Mouse (Mus musculus) hindbrain, embryonic 14.5 days (tissue): Measurements from ENCODE around the gene Cd300lb. TPM values are rescaled to one million over a fixed set of nuclear protein-coding genes. Genes with fewer than 3 reads are reported as not detected.
"Not testable (repeated sequence)": the region's sequence is repeated elsewhere in the genome, so short reads cannot be mapped to it uniquely, and the experiment has no call there.

Source experiments
- ATAC-seq: fragments of 200-750 bp; cut with Nextera tagmentation; 2 replicates; pipeline ENCODE4 v1.8.0; 2017; ENCODE audit warnings: moderate number of reproducible peaks, mild to moderate bottlenecking, moderate TSS enrichment, moderate library complexity; ENCODE audit not compliant: low FRiP score
- DNase-seq: peaks from one replicate; pipeline ENCODE4 v3.0.0-alpha.2; 2015; ENCODE audit warnings: low spot score
- H3K27ac ChIP-seq: fragments of 300-500 bp; sonication (generic); 2 replicates; pipeline ENCODE4 v1.5.1; 2014; ENCODE audit warnings: mild to moderate bottlenecking, moderate library complexity
- H3K27me3 ChIP-seq: fragments of 300-500 bp; sonication (generic); 2 replicates; pipeline ENCODE4 v1.6.1; 2014; ENCODE audit warnings: mild to moderate bottlenecking, low read length, mixed read lengths; ENCODE audit not compliant: control insufficient read depth, insufficient read depth
- H3K36me3 ChIP-seq: fragments of 300-500 bp; sonication (generic); replicated peaks from 2 replicates; pipeline ENCODE4 v1.6.1; 2014; ENCODE audit not compliant: control insufficient read depth, insufficient read depth
- H3K4me1 ChIP-seq: fragments of 300-500 bp; sonication (generic); replicated peaks from 2 replicates; pipeline ENCODE4 v1.6.1; 2014; ENCODE audit warnings: antibody characterized with exemption, low read length, mixed read lengths; ENCODE audit not compliant: control insufficient read depth, insufficient read depth
- H3K4me2 ChIP-seq: fragments of 300-500 bp; sonication (generic); replicated peaks from 2 replicates; pipeline ENCODE4 v1.6.1; 2014; ENCODE audit warnings: mild to moderate bottlenecking, moderate library complexity
- H3K4me3 ChIP-seq: fragments of 300-500 bp; sonication (generic); replicated peaks from 2 replicates; pipeline ENCODE4 v1.5.1; 2014; ENCODE audit warnings: mild to moderate bottlenecking, low read length
- H3K9ac ChIP-seq: fragments of 300-500 bp; sonication (generic); 2 replicates; pipeline ENCODE4 v1.6.1; 2014
- H3K9me3 ChIP-seq: fragments of 300-500 bp; sonication (generic); 2 replicates; pipeline ENCODE4 v1.6.1; 2016; ENCODE audit warnings: low read length; ENCODE audit not compliant: control insufficient read depth
- WGBS: fragments of 180-500 bp; shearing (Covaris S2); extraction: QIAGEN DNeasy Blood & Tissue Kit; methylation state at CpG from one replicate; pipeline ENCODE4 v1.1.7; 2014; 5-methylcytosine and 5-hydroxymethylcytosine counted together
- polyA plus RNA-seq: library from polyadenylated mRNA; unstranded; fragments of >200 nt; fragmentation: Nextera tagmentation; extraction: Ambion mirVana; gene quantifications from 2 replicates; pipeline ENCODE4 v1.2.1, GENCODE M21; 2014

Gene Cd300lb
- polyA plus RNA-seq, 1 experiment from 2014 or later, result 0.29 TPM

DNA sequence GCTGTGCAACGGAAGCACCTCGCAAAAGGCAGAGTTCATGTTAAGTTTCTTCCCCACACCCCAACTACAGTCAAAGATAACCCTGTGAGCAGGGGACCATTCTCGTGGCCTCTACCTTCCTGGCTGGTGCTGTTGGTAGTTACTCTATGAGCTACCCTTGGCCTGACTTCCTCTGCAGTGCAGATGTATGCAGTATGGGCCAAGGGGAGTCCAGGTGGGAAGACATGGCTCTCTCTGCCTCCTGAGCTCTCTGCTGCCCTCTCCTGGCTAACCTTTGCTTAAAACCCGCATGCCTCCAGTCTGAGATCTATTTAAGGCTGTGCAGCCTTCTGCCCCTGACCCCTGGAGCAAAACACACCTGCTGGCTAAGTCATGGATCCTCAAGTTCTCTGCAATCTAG, 10.2 kb downstream of the Cd300lb start:
- Histone ChIP-seq H3K4me1 (no peaks in the 10 kb centered on the region), H3K9me3 (no peaks in the 10 kb centered on the region), H3K27ac (no peak overlapping the region), H3K27me3 (no peaks in the 10 kb centered on the region), H3K36me3 (no peaks in the 10 kb centered on the region), H3K4me2 (no peak overlapping the region), H3K9ac (no peak overlapping the region), H3K4me3 (no peak overlapping the region)
- DNase-seq (no peak), ATAC-seq (no peak)
- 71% methylated on average over 4 of the region's 4 CpGs for WGBS

DNA sequence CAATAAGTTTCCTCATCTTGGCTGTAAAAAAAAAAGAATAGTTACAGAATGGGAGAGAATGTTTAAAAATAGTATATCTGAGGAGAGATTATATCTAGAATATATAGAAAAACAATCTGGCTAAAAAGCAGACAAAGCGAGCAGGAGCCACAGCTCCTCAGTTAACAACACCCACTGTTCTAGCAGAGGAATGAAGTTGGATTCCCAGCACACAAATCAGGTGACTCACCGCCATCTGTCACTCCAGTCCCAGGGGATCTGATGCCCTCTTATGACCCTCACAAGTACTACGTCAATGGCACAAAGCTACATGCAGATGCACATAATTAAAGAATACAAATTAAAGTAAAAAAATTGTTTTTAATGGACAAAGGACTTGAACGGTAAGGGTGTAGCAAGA, 11.7 kb downstream of the Cd300lb start:
- no peak for ATAC-seq

DNA sequence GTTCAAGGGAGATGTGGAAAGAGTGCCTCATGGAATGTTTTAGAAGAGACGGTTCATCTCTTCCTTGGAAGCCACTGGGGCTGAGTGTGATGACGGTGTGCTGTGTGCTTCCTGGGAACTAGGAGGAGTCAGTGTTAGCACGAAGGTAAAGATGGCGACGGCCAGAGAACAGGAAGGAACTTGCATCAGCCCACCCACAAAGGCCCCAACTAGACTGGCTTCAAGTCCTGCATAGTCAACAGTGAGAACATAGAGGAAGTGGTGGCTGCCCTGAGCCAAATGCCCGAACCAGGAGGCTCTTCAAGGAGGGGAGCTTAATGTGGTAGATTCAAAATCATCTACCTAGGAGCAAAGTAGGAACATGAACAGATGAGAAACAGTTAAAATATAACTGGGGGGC, 17.1 kb downstream of the Cd300lb start:
- Histone ChIP-seq H3K27me3 (no peaks in the 10 kb centered on the region), H3K4me1 (no peaks in the 10 kb centered on the region), H3K27ac (no peak overlapping the region), H3K9me3 (no peaks in the 10 kb centered on the region), H3K36me3 (no peaks in the 10 kb centered on the region), H3K4me2 (no peak overlapping the region), H3K9ac (no peak overlapping the region), H3K4me3 (no peak overlapping the region)
- DNase-seq (no peak), ATAC-seq (no peak)
- WGBS, result 87% methylated on average over 6 of the region's 6 CpGs

More for the DNA sequence above, 11.7 kb downstream of the Cd300lb start:
- Histone ChIP-seq H3K36me3 (no peaks in the 10 kb centered on the region), H3K4me1 (no peaks in the 10 kb centered on the region), H3K27ac (no peak overlapping the region), H3K4me3 (no peak overlapping the region), H3K27me3 (no peaks in the 10 kb centered on the region), H3K4me2 (no peak overlapping the region), H3K9ac (no peak overlapping the region), H3K9me3 (no peaks in the 10 kb centered on the region)
- no peak for DNase-seq
- WGBS, result 73% methylated on average over 4 of the region's 4 CpGs

DNA sequence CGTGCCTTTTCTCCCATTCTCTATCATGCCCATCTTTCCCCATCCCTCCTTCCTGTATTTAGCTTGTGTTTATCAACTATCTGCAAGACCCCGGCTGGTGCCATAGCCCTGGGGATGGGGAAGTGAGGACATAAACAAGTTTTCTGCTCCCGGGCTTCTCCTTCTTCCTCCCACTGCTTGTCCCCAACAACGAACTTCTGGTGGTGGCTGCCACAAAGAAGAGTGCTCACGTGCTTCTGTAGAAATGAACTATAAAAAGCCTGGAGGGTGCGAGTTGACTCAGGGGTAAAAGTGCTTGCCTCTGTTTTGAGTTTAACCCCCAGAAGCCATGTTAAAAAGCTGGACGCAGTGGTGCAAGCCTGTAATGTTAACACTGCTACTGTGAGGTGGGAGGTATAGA, 19.2 kb downstream of the Cd300lb start:
- no peak overlapping the region for H3K4me3 ChIP-seq
- WGBS, result 61% methylated on average over 7 of the region's 7 CpGs
- H3K27ac ChIP-seq, result no peak overlapping the region
- ATAC-seq (no peak), DNase-seq (no peak)
- no peaks in the 10 kb centered on the region for H3K36me3 ChIP-seq
- no peaks in the 10 kb centered on the region for H3K4me1 ChIP-seq
- no peak overlapping the region for H3K9ac ChIP-seq
- H3K9me3 ChIP-seq, result no peaks in the 10 kb centered on the region
- no peaks in the 10 kb centered on the region for H3K27me3 ChIP-seq
- no peak overlapping the region for H3K4me2 ChIP-seq

DNA sequence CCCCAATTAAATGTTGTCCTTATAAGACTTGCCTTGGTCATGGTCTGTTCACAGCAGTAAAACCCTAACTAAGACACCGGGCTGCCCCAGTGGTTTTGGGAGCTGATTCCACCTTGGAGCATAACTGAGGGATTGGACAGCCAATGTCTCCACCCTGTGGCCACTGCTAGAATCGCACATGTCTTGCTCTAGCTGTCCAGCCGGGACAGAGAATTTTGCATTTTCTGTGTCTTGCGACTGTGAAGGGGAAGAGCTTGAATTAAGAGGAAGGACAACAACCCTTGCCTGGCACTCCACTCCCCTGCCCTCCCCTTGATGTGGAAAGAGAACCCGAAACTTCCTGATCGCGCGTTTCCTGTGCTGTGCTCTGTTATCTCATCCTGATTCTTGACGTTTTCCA, 21.3 kb downstream of the Cd300lb start:
- H3K27ac ChIP-seq, result no peak overlapping the region
- H3K36me3 ChIP-seq, result no peaks in the 10 kb centered on the region
- no peaks in the 10 kb centered on the region for H3K27me3 ChIP-seq
- H3K4me1 ChIP-seq, result no peaks in the 10 kb centered on the region
- no peak overlapping the region for H3K9ac ChIP-seq
- no peak overlapping the region for H3K4me2 ChIP-seq
- no peaks in the 10 kb centered on the region for H3K9me3 ChIP-seq
- no peak overlapping the region for H3K4me3 ChIP-seq
- 18% methylated on average over 9 of the region's 9 CpGs for WGBS
- peak; percentile 90 for DNase-seq
- peak; percentile 40; the same call in 1 of the 2 replicates for ATAC-seq

DNA sequence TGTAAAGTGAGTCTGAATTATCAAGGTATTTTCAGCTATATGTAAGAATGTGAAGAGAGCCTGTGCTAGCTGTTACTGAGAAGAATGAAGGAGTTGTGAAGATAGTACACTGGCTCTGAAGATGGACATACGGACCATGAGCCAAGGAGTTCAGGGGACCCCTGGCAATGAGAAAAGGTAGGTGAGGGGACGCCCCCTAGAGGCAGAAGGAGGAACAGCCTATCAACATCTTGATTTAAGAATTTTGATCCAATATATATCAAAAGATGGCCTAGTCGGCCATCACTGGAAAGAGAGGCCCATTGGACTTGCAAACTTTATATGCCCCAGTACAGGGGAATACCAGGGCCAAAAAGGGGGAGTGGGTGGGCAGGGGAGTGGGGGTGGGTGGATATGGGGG, 24.6 kb downstream of the Cd300lb start:
- not testable (repeated sequence) for ATAC-seq, H3K4me1 ChIP-seq, H3K4me2 ChIP-seq, H3K9ac ChIP-seq, H3K9me3 ChIP-seq, DNase-seq, H3K4me3 ChIP-seq, H3K27ac ChIP-seq, H3K36me3 ChIP-seq, H3K27me3 ChIP-seq
- 46% methylated on average over 3 of the region's 3 CpGs for WGBS

DNA sequence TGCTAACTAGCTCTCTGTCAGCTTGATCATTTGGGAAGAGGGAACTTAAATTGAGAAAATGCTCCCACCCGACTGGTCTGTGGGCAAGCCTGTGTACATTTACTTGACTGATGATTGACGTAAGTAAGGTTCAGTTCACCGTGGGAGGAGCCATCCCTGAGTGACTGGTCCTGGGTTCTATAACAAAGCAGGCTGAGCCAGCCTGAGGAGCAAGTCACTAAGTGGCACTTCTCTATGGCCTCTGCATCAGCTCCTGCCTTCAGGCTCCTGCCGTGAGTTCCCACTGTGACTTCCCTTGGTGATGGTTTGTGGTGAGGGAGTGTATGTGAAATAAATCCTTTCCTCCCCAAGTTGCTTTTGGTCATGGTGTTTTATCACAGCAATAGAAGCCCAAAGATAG, 26.1 kb downstream of the Cd300lb start:
- no peaks in the 10 kb centered on the region for H3K4me1 ChIP-seq
- no peaks in the 10 kb centered on the region for H3K9me3 ChIP-seq
- H3K9ac ChIP-seq, result no peak overlapping the region
- no peaks in the 10 kb centered on the region for H3K36me3 ChIP-seq
- DNase-seq (no peak), ATAC-seq (no peak)
- H3K27ac ChIP-seq, result no peak overlapping the region
- WGBS, result 66% methylated on average over 4 of the region's 4 CpGs
- no peak overlapping the region for H3K4me3 ChIP-seq
- H3K4me2 ChIP-seq, result no peak overlapping the region
- H3K27me3 ChIP-seq, result no peaks in the 10 kb centered on the region

DNA sequence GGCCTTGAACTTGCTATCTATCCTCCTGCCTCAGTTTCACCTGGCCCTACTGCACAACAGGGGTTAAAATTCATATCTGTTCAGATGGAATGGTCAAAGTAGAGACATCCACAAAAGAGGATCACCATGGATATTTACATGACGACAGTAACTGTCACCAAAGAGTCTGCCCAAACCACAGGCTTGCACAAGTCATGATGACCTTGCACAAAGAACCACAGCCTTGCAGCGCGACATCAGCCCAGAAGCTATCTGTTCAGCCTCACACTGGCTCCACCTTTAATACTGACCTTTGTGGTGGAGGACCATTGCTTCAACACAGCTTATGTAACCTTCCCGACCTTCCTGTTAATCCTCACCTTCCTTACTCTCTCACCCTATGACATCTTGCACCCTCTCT, 26.6 kb downstream of the Cd300lb start:
- no peaks in the 10 kb centered on the region for H3K9me3 ChIP-seq
- no peak for ATAC-seq

DNA sequence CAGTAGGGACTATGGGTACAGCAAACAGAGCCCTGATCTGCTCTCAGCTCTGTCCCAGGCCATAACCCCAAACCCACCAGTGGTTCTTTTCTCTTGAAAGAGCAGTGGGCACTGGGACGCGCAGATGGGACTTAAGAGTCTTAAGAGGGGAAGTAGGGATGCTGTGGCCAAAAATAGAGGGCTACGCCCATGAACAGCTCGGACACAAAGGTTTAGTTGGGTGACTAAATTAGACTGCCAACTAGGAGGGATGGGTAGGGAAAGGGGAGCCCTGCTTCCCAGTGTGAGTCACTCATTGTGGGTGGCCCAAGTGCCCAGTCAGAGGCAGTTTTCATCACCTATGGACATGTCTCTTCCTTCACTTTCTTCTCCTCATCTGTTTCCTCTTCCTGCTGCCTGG, 31.0 kb downstream of the Cd300lb start:
- Histone ChIP-seq H3K36me3 (no peaks in the 10 kb centered on the region), H3K27me3 (no peaks in the 10 kb centered on the region), H3K9ac (no peak overlapping the region), H3K27ac (no peak overlapping the region), H3K4me2 (no peak overlapping the region), H3K4me3 (no peak overlapping the region), H3K9me3 (no peaks in the 10 kb centered on the region), H3K4me1 (no peaks in the 10 kb centered on the region)
- no peak for ATAC-seq
- DNase-seq, result no peak
- 92% methylated on average over 4 of the region's 4 CpGs for WGBS

More for the DNA sequence above, 26.6 kb downstream of the Cd300lb start:
- Histone ChIP-seq H3K4me3 (no peak overlapping the region), H3K27me3 (no peaks in the 10 kb centered on the region), H3K36me3 (no peaks in the 10 kb centered on the region), H3K4me1 (no peaks in the 10 kb centered on the region), H3K27ac (no peak overlapping the region), H3K4me2 (no peak overlapping the region), H3K9ac (no peak overlapping the region)
- DNase-seq, result no peak
- WGBS, result 87% methylated on average over 4 of the region's 4 CpGs

DNA sequence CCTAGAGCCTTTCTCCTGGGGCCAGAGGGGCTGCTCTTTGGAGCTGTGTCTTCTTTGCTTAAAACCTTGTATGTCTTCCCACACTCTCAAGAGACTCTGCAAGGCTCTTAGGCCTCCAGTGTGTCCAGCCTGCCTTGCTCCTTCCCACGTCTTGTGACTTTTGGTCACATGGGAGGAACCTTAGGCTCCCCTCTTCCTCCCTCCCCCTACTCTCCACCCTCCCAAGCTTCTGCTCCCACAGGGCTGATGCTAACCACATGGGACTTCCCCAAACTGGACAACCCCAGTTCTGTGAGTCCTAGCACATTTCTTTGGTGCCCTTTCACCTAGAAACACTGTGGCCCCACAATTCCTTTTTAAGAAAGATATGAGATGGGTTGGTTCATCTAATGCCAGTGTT, 36.2 kb downstream of the Cd300lb start:
- 50% methylated on average over 1 of the region's 1 CpGs for WGBS
- Histone ChIP-seq H3K36me3 (no peaks in the 10 kb centered on the region), H3K27ac (no peak overlapping the region), H3K9ac (no peak overlapping the region), H3K4me1 (no peaks in the 10 kb centered on the region), H3K9me3 (no peaks in the 10 kb centered on the region), H3K4me3 (no peak overlapping the region), H3K4me2 (no peak overlapping the region), H3K27me3 (no peaks in the 10 kb centered on the region)
- DNase-seq (no peak), ATAC-seq (no peak)
